Mouse (Mus musculus) cerebellum, postnatal 36 days (tissue): ENCODE results near the gene Ift81.

Source experiments
- DNase-seq, 2 experiments: peaks; one replicate each; pipeline ENCODE4 v3.0.0; 2021 to 2022; ENCODE audit warnings: mixed read lengths in 2 of 2

The Ift81 gene

DNA sequence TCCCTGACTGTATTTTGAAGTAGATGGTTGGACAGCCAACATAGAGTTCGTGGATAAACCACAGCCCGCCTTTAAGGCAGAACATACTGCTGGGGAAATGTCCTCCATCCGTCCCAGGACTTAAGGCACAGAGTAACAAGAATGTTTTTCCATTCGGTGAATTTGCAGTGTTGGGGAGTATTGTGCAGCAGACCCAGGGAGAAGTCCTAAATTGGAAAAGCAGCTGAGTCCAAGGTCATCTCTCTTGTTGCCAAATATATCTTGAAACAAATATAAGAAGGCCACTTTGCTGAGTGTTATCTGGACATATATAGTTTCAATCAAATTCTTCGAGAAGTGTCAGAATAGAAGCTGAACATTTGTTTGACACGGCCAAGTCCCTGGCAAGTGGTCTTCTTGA lies 70.9 kb downstream of the Ift81 start:
- DNase-seq, result no peak

DNA sequence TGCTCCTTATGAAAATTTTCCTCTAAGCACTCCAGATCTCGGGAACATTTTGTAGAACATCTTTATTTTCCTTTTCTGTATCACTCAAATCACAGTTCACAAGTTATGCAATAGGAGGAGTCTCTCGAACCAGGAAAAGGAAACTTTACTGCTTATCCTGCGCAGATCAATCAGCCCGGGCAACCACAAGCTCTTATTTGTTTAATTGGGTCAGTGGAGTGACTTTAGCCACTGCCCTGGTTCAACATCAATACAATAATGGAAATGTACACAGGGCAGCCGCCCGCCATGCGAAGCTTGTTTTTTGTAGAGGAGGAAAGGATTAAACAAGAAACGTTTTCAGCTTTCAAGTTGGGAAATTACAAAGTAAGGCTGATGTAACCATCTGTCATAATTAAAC lies 72.4 kb downstream of the Ift81 start:
- DNase-seq, result no peak

- no peak for DNase-seq
These were observed 76.2 kb downstream of the Ift81 start for GRCm38 (mm10) chr5:122538077-122538476.

GRCm38 (mm10) chr5:122537654-122538053 lies 76.7 kb downstream of the Ift81 start:
- DNase-seq, result no peak

DNA sequence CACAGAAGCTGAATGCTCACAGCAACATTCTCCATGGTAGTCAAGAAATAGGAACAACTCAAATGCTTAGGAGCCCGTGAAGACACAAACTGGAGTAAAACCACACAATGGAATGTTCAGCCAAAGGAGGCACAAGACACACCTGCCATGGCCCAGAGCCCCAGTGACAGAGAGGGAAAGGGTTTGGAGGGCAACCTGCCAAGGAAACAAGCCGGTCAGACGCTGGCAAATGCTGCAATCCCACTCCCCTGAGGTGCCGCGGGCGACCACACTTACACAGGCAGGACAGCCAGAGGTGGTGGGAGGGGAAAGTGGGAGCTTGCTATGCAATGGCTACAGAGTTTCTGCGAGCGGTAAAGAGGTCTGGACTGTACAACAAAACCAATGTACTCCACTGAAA lies 80.4 kb downstream of the Ift81 start:
- DNase-seq, result no peak

GRCm38 (mm10) chr5:122529913-122530604 lies 84.3 kb downstream of the Ift81 start:
- no peak for DNase-seq

- DNase-seq, result peak in 1 of 2 experiments; percentile 25
These were observed 85.0 kb downstream of the Ift81 start for GRCm38 (mm10) chr5:122529316-122529715.

- no peak for DNase-seq
These were observed 85.7 kb downstream of the Ift81 start for GRCm38 (mm10) chr5:122528591-122528990.

DNA sequence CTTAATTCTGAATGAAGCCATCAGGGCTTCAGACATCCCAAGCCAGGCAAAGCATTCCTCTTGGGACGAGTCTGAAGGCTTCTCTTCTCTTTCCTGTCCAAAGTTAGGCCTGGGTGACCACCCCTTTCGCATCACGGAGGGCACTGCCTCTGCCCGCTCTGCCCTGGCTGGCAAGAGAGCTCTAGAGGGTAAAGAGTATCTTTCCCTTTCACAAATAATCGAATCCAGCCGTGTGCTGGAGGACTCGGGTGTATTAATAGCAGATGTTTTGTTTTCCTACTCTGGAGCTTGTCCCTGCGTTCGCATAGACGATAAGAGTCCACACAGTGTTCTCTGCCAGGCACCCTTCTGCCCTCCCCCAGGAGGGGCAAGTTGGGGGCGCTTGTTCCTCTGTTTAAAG lies 86.6 kb downstream of the Ift81 start:
- DNase-seq, result no peak

DNA sequence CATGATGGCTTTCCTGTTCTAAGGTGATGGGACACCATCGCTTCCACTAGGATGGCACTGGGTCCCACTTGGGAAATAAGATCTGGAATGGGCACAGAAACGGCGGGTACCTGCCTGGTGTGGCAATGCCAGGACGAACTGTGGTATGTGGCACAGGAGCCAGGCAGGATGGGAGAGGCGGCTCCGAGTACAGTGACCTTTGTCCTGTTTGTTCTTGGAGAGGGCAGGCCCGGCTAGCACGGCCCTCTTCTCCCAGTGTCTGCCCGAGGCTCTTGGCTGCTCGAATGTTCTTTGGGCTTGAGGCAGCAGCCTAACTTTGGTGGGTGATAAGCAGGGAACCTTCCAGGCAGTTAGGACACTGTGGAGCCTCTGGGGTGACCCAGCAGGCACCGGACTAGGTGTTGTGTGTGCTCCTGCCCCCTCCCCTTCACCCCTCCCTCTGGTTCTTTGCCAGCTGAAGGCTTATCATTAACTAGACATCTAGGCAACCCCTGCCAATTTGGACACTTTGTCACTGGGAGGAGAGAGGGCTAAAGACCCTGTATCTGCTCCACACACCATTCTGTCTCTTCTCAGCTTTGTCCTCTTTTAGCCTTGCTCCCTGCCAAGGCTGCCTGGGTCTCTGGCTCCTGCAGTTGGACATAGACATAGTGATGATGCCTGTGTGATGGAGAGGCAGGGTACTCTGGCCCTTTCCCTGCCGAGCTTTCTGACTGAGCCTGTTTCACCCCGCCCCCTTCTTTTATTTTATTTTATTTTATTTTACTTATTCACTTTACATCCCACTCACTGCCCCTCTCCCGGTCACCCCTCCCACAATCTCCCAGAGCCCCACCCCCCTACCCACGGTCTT lies 87.2 kb downstream of the Ift81 start:
- DNase-seq, result no peak

GRCm38 (mm10) chr5:122526405-122526804 lies 87.9 kb downstream of the Ift81 start:
- DNase-seq, result peak in 1 of 2 experiments; percentile 24

DNA sequence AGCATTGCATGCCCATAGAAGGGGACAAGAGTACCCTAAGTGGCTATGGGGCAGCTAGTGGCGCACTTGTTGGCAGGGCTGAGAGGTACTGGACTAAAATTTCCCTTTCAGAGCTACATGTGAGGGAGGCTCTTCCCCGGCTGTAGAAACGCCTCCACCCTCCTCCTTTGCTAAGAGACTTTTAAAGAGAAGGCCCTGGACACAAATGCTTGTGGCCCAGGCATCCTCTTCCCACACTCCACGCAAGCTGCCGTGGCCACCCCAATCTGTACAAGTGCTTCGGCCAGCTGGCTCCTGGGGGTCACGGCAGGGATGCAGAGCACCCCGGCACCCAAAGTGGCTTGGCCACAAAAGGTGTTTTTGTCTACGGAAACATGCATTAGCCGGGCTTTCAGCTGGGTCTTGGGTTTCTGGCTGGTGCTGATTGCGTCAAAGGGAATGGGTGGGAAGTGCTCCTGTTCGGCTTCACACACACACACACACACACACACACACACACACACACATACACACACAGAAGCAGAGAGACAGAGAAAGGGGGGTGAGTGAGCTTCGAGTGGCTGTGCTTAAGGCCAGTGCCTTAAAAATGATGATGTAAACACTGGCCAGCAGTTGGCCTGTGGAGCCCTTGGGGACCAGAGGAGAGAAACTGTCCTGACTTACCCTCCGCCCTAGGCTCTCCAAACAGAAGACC lies 88.9 kb downstream of the Ift81 start:
- no peak for DNase-seq

DNA sequence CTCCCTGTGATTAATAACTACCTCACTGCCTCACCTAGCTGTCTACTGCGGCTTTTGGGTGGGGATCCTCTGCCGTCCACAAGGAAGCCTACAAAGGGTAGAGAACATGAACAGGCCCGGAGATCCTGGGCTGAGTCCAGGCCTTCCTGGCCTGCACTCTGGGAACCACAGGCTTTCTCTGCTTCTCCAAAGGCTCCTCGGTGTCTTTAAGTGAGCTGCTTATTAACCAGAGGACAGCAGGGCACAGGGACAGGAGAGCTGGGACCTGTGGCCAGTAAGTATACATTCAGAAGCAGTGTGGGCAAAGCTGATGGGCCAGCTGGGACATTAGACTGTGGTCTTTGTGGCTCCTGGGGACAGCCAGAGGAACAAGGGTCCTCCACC lies 89.5 kb downstream of the Ift81 start:
- no peak for DNase-seq

DNA sequence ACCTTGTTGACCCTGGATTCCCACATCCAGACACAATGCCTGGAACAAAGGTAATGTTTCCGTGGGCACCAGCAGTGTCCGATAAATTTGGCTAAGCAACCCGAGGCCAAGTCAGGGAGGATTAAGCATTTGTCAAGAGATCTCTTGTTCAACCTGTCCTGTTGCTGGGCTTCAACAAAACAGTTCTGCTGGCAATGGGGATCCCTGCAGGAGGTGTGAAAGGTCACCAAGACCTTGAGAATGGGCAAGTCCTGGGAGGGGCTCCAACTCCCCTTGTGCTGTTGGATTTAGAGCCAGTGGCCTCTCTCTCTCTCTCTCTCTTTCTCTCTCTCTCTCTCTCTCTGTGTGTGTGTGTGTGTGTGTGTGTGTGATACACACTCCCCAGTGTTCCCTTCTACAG lies 90.1 kb downstream of the Ift81 start:
- DNase-seq, result no peak

DNA sequence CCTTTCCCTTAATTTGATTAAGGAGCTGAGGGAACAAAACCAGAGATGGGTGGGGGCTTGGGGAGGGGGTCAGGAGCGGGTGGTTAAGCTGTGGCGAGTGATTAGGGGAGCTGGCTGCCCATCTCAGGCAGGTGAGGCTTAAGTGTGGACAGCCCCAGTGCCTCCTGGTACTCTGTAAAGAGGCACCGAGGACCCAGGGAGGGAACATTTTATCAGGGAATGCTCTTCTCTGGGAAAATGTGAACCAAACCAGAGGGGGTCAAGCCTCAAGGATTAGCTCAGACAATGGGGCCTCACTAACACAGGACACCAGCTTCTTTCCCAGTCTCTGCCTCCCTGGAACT lies 93.2 kb downstream of the Ift81 start:
- no peak for DNase-seq

GRCm38 (mm10) chr5:122520254-122521129 lies 93.8 kb downstream of the Ift81 start:
- no peak for DNase-seq

- DNase-seq, result no peak
These were observed 95.2 kb downstream of the Ift81 start for GRCm38 (mm10) chr5:122519043-122519660.

DNA sequence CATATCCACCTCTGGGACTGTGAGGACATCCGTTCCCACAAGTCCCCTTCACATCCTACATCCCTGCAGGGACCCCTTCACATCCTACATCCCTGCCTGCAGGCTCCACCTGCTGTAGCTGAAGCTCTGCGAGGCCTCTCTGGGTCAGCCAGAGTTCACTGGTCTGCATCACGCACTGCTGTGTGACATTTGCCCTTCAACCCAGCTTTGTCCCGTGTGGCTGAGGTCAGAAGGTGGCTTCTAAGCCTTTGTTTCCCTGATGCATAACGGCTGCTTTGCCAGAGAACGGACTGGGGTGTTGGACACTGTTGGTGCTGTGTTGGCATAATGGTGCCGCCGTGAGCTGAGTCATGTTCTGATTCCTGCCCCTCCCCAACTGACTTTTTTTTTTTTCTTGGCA lies 96.1 kb downstream of the Ift81 start:
- no peak for DNase-seq

DNA sequence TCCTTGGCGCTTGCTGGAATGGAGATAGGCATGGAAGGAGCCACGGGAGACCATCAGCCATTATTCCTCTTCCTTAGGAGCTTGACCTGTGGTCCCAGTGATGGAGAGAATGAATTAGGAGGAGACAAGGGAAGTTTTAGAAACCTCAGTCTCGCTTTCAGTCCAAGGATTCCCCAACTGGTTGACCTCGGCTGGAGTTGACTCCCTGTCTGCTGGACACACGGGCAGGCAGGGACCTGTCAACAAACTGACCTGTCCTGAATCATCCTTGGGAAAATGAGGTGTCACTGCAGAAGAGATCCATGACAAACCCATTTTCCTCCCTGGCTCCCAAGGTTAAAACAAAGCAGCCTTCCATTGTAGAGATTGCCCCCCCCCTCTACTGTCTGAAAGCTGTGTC lies 97.4 kb downstream of the Ift81 start:
- no peak for DNase-seq

DNA sequence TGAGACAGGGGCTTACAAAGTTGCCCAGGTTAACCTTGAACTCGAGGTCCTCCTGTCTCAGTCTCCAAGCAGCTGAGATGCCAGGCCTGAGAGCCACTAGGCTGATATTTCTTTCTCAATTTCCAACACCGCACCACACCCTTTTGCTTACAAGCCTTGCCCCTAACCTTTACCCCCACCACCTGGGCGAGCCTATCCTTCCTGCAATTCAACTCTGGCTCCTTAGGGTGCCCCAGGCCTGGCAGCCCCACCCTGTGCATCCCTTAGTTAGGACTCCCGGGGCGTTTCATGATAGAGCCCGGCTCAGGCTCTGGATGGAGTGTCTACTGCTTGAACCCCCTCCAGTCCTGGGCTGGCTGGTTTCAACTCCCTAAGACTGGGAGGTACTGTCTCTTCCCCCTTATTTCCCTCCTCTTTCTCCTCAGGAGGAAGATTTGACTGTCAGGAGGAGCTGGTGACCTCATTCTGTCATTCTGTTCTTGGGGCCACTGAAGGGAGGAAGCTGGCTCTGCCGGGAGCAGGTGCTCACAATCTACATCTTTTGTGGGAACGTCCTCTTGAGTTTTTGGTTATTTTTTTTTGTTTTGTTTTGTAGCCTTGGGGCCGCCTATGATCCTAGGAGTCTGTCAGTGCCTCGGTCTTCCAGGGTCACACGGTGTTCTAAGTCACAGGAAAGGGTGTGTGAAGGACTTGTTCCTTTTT lies 98.1 kb downstream of the Ift81 start:
- DNase-seq, result no peak

GRCm38 (mm10) chr5:122514127-122514521 lies 100.2 kb downstream of the Ift81 start:
- DNase-seq, result no peak
